Mouse (Mus musculus) ZHBTc4 (cell line): ENCODE data around the gene Mdp1.

Source experiments
- DNase-seq: peaks from one replicate; pipeline ENCODE4 v3.0.0-alpha.2; 2011; ENCODE audit warnings: low read depth, low spot score

Mdp1 gene

DNA sequence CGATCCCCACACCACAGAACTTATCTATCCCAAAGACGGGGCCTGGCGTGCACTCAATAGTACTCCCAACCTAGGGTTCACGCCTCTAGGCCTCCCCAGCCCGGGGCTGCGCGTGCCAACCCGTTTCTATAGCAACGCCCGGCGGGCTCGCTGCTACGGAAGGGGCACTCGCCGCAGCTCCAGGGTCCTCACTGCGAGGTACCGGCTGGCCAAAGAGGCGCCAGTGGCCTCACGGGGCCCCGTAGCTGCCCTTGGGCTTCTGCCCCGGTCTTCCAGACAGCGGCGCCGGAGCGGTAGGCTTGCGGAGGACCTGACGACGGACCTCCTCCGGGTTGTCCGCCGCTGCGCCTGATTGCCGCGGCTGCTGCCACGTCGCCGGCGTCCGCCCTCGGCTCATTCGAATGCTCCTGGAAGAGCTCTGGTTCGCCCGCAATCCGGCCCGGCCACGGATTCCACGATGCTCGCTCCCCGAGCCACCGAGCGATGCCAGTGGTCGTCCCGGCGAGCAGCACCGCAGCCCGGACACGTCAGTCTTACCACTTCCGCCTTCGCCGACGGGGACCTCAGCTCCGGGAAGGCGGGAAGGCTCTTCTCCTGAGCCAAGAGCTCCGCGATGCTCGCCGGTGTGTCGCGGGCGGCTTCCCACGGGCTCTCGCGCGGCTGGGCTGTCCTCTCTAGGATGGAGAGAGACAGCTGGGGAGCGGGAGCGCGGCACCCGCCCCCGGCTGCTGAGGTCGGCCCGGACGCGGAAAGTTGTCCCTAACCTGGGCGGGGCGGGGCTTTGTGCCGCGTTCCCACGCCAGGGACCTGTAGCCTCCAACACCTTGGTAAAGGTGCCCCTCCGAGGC is 17.0 kb downstream of the Mdp1 start, which contains the start of gene Tm9sf1:
TSS of gene Tm9sf1 (minus strand) at position 747 of the 848 bp plus-strand sequence.
- peak; percentile 83 for DNase-seq

DNA sequence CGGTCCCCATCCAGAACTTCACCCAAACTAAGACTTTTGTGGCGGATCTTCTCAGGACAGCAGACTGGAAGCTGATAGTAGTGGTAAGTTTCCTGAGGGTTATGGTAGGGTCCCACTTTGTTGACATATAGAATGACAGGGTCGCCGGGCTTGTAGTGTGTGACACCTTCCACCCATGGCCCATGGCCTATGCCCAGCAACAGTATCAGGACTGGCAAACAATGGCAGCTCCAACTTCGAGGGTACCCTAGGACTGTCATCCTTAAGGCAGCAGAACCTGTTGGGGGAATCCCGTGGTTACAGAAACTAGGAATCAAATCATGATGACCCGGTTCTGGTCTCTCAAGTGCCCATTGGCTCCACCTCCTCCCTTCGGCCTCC is 17.6 kb downstream of the Mdp1 start:
- DNase-seq, result no peak

DNA sequence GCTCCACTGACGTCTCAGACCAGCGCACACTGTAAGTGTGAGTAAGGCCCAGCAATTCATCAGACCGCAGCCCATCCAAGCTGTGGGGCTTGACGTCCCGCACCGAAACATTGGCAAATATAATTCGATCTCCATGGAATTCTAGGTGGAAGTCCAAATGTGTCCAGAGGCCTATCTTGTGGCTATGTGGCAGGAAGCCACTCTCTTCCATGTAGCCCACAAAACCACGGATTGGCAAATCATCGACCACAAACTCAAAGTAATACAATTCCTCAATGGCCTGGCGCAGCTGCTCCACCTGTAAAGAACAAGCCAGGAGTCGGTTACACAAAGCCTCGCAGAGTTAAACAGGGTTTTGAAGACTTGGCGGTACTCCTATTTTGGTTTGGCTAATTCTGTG is 19.0 kb downstream of the Mdp1 start:
- no peak for DNase-seq

DNA sequence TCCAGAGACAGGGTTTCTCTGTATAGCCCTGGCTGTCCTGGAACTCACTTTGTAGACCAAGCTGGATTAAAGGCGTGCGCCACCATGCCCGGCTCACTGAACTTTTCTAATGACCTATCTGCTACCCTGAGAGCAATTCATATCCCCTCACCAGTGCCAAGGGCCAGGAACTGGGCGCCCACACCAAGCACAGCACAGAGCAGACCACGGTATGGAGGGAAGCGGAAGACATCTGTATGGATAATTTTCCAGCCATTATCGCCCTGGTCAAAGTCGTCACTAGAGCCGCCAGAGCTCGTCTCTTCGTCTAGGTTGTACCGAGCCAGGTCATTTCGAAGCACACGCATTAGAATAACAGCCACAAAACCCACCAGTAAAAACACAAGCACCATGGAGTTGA is 19.5 kb downstream of the Mdp1 start:
- no peak for DNase-seq

DNA sequence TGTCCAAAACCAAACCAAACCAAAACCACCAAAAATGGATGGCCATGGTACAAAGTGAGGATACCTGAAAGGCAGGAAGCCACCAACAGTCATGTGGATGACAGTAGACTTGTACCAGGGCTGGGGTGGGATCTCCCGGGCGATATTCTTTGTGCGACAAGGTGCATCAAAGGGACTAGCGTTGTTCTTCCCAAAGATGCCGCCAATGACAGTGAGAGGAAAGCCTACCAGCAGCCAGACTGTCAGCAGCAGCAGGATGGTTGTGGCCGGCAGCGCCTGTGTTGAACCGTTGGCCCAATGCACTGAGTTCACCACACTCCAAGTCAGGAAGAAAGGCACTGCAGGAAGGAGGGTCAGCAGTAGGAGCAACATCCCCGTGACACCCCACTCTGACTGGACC is 22.5 kb downstream of the Mdp1 start, which contains the start of gene Gm49378:
TSS of gene Gm49378 (minus strand) at position 101 of the 400 bp plus-strand sequence.
- DNase-seq, result no peak

DNA sequence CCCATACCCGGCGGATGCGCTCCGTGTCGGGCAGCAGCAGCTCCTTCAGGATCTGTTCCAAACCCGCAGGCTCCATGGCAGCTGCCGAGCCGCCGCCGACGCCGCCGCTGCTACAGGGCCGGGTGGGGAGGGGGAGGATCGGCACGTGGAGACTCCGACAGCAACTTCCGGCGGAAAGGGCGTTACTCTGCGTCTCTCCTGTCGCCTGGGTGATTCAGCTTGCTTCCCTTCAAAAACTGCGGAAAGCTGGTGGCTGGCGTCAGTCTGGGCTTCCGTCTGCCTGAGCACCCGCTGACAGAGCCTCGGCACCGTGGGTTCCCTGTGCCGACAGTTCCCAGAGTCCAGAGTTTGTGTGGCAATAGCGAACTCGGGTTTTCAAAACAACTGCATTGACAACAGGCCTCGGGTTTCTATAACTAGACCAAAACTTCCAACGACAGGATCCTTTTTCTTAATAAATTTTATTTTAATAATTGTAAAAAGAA is 24.7 kb downstream of the Mdp1 start, which contains the start of gene Ipo4:
TSS of gene Ipo4 (minus strand) at position 435 of the 485 bp plus-strand sequence.
- DNase-seq, result peak; percentile 95

DNA sequence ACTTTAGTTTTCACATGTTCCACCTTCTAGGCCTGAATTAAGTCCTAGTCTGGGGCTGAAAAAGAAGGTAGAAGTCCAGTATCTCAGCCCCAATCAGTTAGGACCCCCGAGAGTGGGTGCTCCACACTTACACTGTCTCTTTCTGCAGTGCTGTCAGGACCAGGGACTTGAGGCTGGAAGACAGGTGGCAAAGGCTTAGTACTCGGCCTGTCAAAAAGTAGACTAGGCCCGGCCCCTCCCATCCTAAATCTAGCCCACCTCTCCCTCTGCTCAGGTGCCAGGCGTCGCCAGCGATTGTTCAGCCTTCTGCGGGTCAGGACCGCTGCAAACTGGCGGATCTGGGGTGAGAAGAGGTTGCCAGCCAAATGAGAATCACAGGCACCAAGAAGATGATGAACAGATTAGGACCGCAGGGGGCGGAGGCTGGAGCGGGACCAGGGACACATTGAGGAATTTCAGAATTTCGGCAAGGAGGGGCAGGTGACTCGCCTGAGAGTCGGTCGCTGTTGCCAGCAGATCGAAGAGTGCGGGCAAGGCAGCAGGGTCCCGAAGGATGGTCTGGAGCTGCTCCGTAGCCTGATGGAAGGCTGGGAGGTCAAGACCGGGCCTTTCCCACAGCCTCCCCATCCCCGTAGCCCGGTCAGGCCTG is 25.3 kb downstream of the Mdp1 start:
- DNase-seq, result peak; percentile 71

DNA sequence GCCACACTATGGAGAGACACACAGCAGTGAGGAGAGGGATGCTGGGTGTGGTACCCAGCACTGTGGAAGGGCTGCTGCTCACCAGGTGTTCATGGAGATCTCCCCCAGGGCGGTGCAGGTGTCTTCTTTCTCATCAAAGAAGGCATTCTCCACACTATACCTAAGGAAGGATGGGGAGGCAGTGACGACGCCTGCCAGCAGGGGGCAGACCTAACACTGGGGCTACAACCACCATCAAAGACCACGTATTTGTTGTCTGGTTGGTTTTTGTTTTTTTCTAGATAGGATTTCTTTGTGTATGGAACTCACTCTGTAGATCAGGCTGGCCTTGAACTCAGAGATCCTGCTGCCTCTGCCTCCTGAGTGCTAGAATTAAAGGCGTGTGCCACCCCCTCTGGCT is 31.0 kb downstream of the Mdp1 start:
- peak; percentile 78 for DNase-seq

DNA sequence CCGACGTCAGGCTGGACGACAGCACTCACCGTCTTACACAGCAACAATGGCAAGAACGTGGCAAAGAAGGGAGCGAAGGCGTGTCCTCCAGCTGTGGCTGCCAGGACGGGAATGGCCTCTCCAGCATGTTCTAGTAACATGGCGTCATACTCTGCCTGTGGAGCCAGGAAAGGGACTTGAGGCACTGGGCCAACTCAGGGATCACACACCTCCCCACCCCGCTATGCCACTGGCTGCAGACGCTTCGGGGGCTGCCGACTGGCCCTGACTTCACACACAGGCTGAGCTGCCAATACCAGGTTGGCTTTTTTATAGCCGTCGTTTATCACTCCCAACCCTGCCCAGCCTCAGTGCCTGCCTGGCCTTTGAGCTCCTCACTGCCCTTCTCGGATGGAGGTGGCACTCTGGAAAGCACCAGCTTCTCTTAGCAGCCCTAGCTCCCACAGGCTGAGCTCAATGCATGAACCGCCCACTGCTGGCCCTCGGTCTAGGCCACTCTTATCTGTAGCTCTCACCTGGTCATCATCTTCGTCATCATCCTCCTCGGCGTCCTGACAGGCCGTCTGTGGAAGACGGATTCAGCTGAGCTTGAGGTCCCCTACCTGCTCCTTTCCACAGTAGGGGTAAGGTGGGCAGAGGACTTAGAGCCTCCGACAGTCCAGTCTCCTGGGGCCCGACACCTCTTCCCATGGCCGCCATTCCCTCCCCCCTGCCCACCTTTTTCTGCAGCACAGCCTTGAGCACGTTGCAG is 32.1 kb downstream of the Mdp1 start:
- DNase-seq, result no peak

DNA sequence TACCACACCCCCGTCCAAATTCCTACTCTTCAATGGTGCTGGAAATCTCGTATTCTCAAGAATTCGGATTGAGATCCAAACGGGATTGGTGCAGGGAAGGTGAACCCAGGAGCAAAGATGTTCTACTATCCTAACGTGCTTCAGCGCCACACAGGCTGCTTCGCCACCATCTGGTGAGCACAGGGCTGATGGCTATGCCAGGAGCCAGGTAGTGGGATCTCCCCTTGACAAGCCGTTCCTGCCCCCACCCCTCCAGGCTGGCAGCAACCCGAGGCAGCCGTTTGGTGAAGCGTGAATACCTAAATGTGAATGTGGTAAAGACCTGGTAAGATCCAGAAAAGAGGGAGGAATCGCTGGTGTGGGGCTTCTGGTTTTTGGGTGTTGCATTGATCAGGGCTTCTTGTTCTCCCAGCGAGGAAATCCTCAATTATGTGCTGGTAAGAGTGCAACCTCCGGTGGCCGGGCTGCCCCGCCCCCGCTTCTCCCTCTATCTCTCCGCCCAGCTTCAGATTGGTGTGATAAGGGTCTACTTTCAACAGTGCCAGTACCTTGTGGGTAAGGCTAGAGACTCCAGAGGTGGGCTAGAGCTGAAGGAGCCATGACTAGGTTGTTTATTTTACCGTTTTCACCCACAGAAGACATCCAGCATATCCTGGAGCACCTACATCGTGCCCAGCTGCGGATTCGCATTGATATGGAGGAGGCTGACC is 41.7 kb downstream of the Mdp1 start:
- DNase-seq, result no peak

DNA sequence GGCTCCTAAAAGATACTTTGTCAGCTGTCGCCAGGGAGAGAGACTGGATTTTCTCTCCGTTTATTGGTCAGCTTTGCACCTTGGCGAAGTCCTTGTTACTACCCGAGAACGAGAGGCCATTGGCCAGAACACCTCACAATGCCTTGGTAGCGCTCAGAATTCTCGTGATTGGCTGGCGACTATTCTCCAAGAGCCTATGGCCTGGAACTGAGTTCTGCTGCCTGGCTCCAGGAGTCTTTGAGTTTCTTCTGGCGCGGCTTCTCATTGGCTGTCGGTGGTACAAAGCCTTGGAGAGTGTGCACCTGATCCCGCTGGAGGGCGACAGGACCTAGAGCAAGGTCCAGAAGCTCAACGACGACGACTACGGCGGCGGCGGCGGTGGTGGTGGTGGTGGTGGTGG is 42.5 kb downstream of the Mdp1 start, which contains the start of gene Rec8:
TSS of gene Rec8 (plus strand) at position 216 of the 400 bp plus-strand sequence.
- peak; percentile 96 for DNase-seq

DNA sequence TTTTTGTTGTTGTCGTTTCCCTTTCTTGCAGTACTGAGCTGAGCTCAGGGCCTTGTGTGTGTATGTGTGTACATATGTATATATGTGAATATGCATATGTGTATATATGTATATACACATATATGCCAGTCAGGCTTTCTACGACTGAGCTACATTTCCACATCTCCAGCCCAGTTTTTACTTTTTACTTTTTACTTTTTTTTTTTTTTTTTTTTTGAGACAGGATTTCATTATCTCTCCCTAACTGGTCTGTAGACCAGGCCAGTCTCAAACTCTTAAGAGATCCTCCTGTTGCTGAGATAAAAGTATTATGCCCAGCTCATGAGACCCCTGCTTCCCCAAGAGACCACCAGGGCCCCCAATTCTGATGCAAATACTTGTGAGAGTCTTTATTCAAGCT is 43.5 kb downstream of the Mdp1 start:
- DNase-seq, result no peak

DNA sequence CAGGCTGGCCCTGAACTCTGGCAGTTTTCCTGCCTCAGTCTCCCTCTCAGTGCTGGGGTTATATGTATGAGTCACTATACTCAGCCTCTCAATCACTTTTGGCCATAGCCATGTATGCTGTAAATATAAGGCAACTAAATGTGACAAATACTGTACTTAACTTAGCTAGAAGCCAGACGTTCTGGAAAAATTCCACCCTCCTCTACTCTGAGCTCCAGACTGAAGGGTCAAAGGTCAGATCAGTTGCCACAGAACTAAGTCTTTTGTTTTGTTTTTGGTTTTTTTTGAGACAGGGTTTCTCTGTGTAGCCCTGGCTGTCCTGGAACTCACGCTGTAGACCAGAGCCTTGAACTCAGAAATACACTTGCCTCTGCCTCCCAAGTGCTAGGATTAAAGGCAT is 44.4 kb downstream of the Mdp1 start:
- DNase-seq, result no peak

DNA sequence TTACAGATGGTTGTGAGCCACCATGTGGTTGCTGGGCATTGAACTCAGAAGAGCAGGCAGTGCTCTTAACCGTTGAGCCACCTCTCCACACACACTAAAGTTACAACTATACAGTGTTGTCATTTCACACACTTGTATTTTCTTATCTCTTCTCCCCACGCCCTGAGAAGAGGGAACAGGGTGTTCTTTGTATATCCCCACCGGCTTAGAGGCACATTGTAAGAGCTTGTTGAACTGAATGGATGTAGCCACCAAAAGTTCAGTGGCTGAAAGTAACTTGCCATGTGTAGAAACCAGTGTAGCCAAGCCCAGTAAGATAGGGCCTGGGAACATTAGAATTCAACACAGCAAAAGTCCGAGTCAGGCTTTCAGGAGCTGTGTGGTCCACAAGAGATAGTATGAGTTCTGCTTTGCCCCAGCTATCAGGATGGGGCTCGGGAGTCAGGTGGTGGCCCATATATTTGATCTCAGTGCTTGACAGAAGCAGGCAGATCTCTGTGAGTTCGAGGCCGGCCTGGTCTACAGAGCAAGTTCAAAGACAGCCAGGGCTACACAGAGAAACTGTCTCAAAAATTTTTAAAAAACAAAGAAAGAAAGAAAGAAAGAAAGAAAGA is 45.6 kb downstream of the Mdp1 start:
- no peak for DNase-seq

DNA sequence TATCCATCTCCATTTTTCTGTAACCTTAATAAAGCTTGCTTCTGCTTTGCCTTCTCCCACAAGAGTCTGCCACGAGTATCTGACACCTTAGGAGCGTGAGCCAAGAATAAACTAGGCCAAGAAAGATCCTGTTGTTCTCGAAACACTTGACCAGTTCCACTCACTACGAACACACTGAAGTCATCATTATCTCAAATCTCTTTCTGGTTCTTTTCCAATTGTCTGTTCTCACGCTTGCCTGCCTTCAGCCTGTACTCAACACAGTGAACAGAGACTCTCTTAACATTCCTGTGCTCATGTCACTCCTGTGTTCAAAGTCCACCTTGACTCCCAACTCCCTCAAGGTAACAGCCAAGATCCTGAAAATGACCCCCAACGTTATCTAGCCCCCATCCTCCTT is 47.0 kb downstream of the Mdp1 start:
- no peak for DNase-seq

DNA sequence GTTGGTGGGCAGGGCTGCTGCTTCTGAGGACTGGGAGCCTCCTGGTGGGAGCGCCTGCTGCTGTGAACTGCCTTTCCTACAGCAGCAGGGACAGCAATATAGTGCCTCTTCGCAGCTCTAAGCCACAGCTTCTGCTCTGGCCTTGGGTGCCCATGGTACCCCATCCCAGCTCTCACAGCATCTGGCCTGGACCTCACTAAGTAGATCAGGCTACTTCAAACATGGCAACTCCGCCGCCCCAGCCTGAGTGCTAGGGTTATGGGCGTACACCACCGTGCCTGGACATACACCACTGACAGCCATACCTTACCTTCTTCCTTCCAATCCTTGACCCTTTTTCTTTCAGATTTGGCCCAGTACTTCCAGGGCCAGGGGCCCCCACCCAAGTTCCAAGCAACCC is 52.0 kb downstream of the Mdp1 start:
- DNase-seq, result no peak
